In the genomic region with DNA sequence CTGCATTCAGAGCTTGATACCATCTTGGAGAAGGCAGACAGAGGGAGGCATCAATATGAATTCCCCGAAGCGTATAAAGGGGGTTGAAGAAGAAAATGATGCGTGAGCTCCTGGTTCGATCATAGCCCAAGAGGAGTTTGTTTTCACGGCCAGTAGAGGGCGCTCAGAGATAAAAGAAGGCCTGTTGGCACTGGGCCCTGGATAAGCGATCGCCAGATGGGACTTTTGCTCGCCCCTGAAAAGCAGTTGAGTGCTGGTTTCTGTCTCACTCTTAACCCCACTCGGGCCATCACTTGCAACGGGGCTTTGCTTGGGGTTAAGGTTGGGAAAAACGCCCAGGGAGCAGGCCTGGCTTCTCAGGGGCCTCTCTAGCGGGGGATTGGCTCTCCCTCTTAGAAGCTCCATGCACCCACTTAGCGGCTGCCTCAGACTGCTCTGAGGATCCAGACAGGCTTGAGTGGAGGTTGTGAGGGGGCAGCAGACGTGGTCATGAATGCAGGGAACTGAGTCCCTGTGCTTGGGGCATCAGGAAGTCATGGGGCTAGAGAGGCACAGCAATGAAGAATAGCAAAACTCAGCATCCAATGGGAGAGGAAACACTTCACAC, we compare ENCODE assay signal across 9 mouse cellular contexts. TPM values are rescaled to one million over a fixed set of nuclear protein-coding genes. Genes with fewer than 3 reads are reported as not detected.
A peak's percentile ranks its signal among the peaks of the same experiment; 100 is the strongest.
DNase-seq lines count a peak whose midpoint lies in the region; ATAC-seq and TF ChIP-seq lines count a peak whose summit lies in the region.
"Had no signal": no experiment of that assay in that cellular context is flagged by ENCODE, and none has a peak within 500 bp of the region (broad histone marks: within the 10 kb centered on the region; RNA-seq: fewer than 3 reads in every experiment).

No protein-coding gene starts in this region.

- H3K9me3 ChIP-seq in limb, embryonic 15.5 days: no peaks in the 10 kb centered on the region
- H3K9me3 ChIP-seq in stomach, embryonic 15.5 days: no peaks in the 10 kb centered on the region

- no peak for ATAC-seq in limb, embryonic 15.5 days (ENCODE audit: insufficient number of reproducible peaks, low FRiP score, low TSS enrichment, low read depth)
- 0 out of 2 replicates have a peak, but pooled peaks have one; percentile 6 for ATAC-seq in monocyte, adult 5-6 weeks (replicated peaks; ENCODE audit: insufficient number of reproducible peaks, low FRiP score, low TSS enrichment, poor library complexity, severe bottlenecking)
- no peak for ATAC-seq in stomach, embryonic 15.5 days (ENCODE audit: insufficient read depth, low FRiP score, low read depth)

- no peaks in the 10 kb centered on the region for H3K36me3 ChIP-seq in kidney, adult 2 months (ENCODE audit: control insufficient read depth, insufficient read depth, low read length)
- H3K36me3 ChIP-seq in limb, embryonic 15.5 days: peaks cover 24% of the 10 kb centered on the region
- peaks cover 6% of the 10 kb centered on the region; the same call in 1 of the 2 replicates for H3K36me3 ChIP-seq in stomach, embryonic 15.5 days

- WGBS in kidney, adult 2 months: 12% methylated on average over 15 of the region's 15 CpGs
- WGBS in limb, embryonic 15.5 days: 12% methylated on average over 15 of the region's 15 CpGs
- 10% methylated on average over 15 of the region's 15 CpGs for WGBS in stomach, embryonic 15.5 days

- no peaks in the 10 kb centered on the region for H3K27me3 ChIP-seq in kidney, adult 2 months (replicated peaks; ENCODE audit: control insufficient read depth, insufficient read depth, low read length)
- H3K27me3 ChIP-seq in limb, embryonic 15.5 days: no peaks in the 10 kb centered on the region
- H3K27me3 ChIP-seq in stomach, embryonic 15.5 days (replicated peaks): no peaks in the 10 kb centered on the region

- TF ChIP-seq CTCF in kidney, adult 2 months (conservative IDR thresholded peaks at IDR 0.05; ENCODE audit: insufficient read depth, insufficient read length, low read depth, low read length): peak; percentile 83

- no peaks in the 10 kb centered on the region for H3K4me1 ChIP-seq in kidney, adult 2 months (ENCODE audit: control insufficient read depth, insufficient read depth, low read length)
- peaks cover 8% of the 10 kb centered on the region for H3K4me1 ChIP-seq in limb, embryonic 15.5 days
- peaks cover 3% of the 10 kb centered on the region; the same call in 1 of the 2 replicates for H3K4me1 ChIP-seq in stomach, embryonic 15.5 days

- TF ChIP-seq POLR2A in kidney, adult 2 months (IDR thresholded peaks at IDR 0.05; ENCODE audit: low read depth, low read length): no peak

- H3K4me2 ChIP-seq in limb, embryonic 15.5 days: peak overlapping the region; percentile 62
- H3K4me2 ChIP-seq in stomach, embryonic 15.5 days: peak overlapping the region; percentile 49

- peak; percentile 79 for DNase-seq in A20 (ENCODE audit: low read depth, low spot score)
- peak; percentile 51 for DNase-seq in adrenal gland, adult 2 months
- DNase-seq in embryo, embryonic 11 days: peak; percentile 90
- peak; percentile 68 to 85 for DNase-seq in heart, adult 18-20 months
- DNase-seq in kidney, adult 2 months: peak; percentile 60

- H3K9ac ChIP-seq in limb, embryonic 15.5 days: peak overlapping the region; percentile 48
- no peak overlapping the region for H3K9ac ChIP-seq in stomach, embryonic 15.5 days

- no peak overlapping the region for H3K27ac ChIP-seq in kidney, adult 2 months (ENCODE audit: insufficient read depth, low read depth, low read length)
- no peak overlapping the region for H3K27ac ChIP-seq in limb, embryonic 15.5 days
- no peak overlapping the region for H3K27ac ChIP-seq in stomach, embryonic 15.5 days

- H3K4me3 ChIP-seq in kidney, adult 2 months (ENCODE audit: insufficient read depth, low read depth, low read length): no peak overlapping the region
- H3K4me3 ChIP-seq in limb, embryonic 15.5 days: peak overlapping the region; percentile 33
- peak overlapping the region; percentile 27 for H3K4me3 ChIP-seq in stomach, embryonic 15.5 days (replicated peaks)
- H3K4me3 ChIP-seq: erythroblast, embryonic 14.5 days had no signal

RNA-seq across cellular contexts. Expression of a gene that starts 18.1 kb away (rescaled TPM):
- 1 to 10 TPM in 1 of 2 experiments, not detected in 1; 1.2 TPM for total RNA-seq in adrenal gland, adult 2 months (2021)
- 1.3 and 4.0 TPM in 2 replicates for polyA plus RNA-seq in adrenal gland, adult 2 months (2012; rRNA removed)
- not detected for total RNA-seq in heart, adult 18-20 months (2021)
- polyA plus RNA-seq in kidney, adult 2 months (2012; rRNA removed): 82.6 and 87.7 TPM in 2 replicates
- polyA plus RNA-seq in limb, embryonic 15.5 days (2015; fragmentation: Nextera tagmentation; extraction: Ambion mirVana): 4.8 and 5.9 TPM in 2 replicates
- total RNA-seq in monocyte, adult 5-6 weeks (2017): not detected in 3 replicates
- polyA plus RNA-seq in stomach, embryonic 15.5 days (2015; fragmentation: Nextera tagmentation; extraction: Ambion mirVana): 8.1 and 12.1 TPM in 2 replicates
- polyA plus RNA-seq: erythroblast, embryonic 14.5 days had no signal
